Mouse (Mus musculus) hindbrain, postnatal 0 days (tissue): Measurements from ENCODE around the gene Ciao2b. TPM values are rescaled to one million over a fixed set of nuclear protein-coding genes. Genes with fewer than 3 reads are reported as not detected.

Experiments used
- ATAC-seq: fragments of 200-750 bp; cut with Nextera tagmentation; 2 replicates; pipeline ENCODE4 v1.8.0; 2017; ENCODE audit warnings: mild to moderate bottlenecking, moderate TSS enrichment, moderate library complexity
- DNase-seq: peaks from one replicate; pipeline ENCODE4 v3.0.0-alpha.2; 2015; ENCODE audit warnings: low spot score
- H3K27ac ChIP-seq: fragments of 300-500 bp; sonication (generic); 2 replicates; pipeline ENCODE4 v1.5.1; 2014; ENCODE audit warnings: mild to moderate bottlenecking
- H3K27me3 ChIP-seq: fragments of 300-500 bp; sonication (generic); 2 replicates; pipeline ENCODE4 v1.6.1; 2014; ENCODE audit warnings: low read length, mixed read lengths; ENCODE audit not compliant: insufficient read depth
- H3K36me3 ChIP-seq: fragments of 300-500 bp; sonication (generic); 2 replicates; pipeline ENCODE4 v1.6.1; 2014; ENCODE audit warnings: low read length, mixed read lengths; ENCODE audit not compliant: insufficient read depth
- H3K4me1 ChIP-seq: fragments of 300-500 bp; sonication (generic); 2 replicates; pipeline ENCODE4 v1.6.1; 2014; ENCODE audit warnings: antibody characterized with exemption, low read length, mixed read lengths; ENCODE audit not compliant: insufficient read depth
- H3K4me2 ChIP-seq: fragments of 300-500 bp; sonication (generic); 2 replicates; pipeline ENCODE4 v1.6.1; 2014; ENCODE audit warnings: low read depth, mild to moderate bottlenecking, low read length, moderate library complexity, mixed read lengths
- H3K4me3 ChIP-seq: fragments of 300-500 bp; sonication (generic); 2 replicates; pipeline ENCODE4 v1.5.1; 2014; ENCODE audit warnings: low read length
- H3K9ac ChIP-seq: fragments of 300-500 bp; sonication (generic); replicated peaks from 2 replicates; pipeline ENCODE4 v1.6.1; 2014; ENCODE audit warnings: mild to moderate bottlenecking, low read length, moderate library complexity, mixed read lengths
- H3K9me3 ChIP-seq: fragments of 300-500 bp; sonication (generic); 2 replicates; pipeline ENCODE4 v1.6.1; 2016; ENCODE audit warnings: low read length, mixed read lengths
- CTCF ChIP-seq: IDR thresholded peaks from 2 replicates; pipeline ENCODE4 v1.5.1; 2016; ENCODE audit warnings: antibody characterized with exemption, control low read depth, low read depth
- WGBS: fragments of 180-500 bp; shearing (Covaris S2); extraction: QIAGEN DNeasy Blood & Tissue Kit; methylation state at CpG from one replicate; pipeline ENCODE4 v1.1.7; 2014; 5-methylcytosine and 5-hydroxymethylcytosine counted together
- polyA plus RNA-seq: library from polyadenylated mRNA; unstranded; fragments of >200 nt; fragmentation: Nextera tagmentation; extraction: Ambion mirVana; gene quantifications from 2 replicates; pipeline ENCODE4 v1.2.1, GENCODE M21; 2015
- total RNA-seq: library from RNA; depleted of rRNA; stranded (reverse); fragments of >200 nt; gene quantifications from 2 replicates; pipeline ENCODE4 v1.2.3, GENCODE M21; 2014

Ciao2b gene
- total and polyA plus RNA-seq, 2 experiments from 2014 or later: 73.6 to 104 TPM

- ATAC-seq: no peak
- WGBS: 47% methylated on average over 6 of the region's 6 CpGs
- 0 out of 2 replicates have a peak, but pooled peaks cover 6% of the 10 kb centered on the region for H3K4me1 ChIP-seq
- no peak for DNase-seq
- no peaks in the 10 kb centered on the region for H3K36me3 ChIP-seq
- TF ChIP-seq CTCF: no peak
- H3K27me3 ChIP-seq: no peaks in the 10 kb centered on the region
- H3K9ac ChIP-seq: no peak overlapping the region
- H3K4me2 ChIP-seq: no peak overlapping the region
- no peak overlapping the region for H3K27ac ChIP-seq
- no peaks in the 10 kb centered on the region for H3K9me3 ChIP-seq
- H3K4me3 ChIP-seq: no peak overlapping the region
Observed at GRCm38 (mm10) chr8:104606329-104606728, 35.4 kb downstream of the Ciao2b start.

- TF ChIP-seq CTCF: no peak
- no peak overlapping the region for H3K27ac ChIP-seq
- no peak overlapping the region for H3K4me3 ChIP-seq
- no peaks in the 10 kb centered on the region for H3K27me3 ChIP-seq
- no peak overlapping the region for H3K9ac ChIP-seq
- no peaks in the 10 kb centered on the region for H3K9me3 ChIP-seq
- ATAC-seq (no peak), DNase-seq (no peak)
- H3K36me3 ChIP-seq: no peaks in the 10 kb centered on the region
- WGBS: 77% methylated on average over 4 of the region's 4 CpGs
- no peak overlapping the region for H3K4me2 ChIP-seq
- 0 out of 2 replicates have a peak, but pooled peaks cover 6% of the 10 kb centered on the region for H3K4me1 ChIP-seq
Observed at GRCm38 (mm10) chr8:104603245-104603593, 38.5 kb downstream of the Ciao2b start.

GRCm38 (mm10) chr8:104602468-104603244, 39.1 kb downstream of the Ciao2b start:
- H3K4me3 ChIP-seq: peak overlapping the region; percentile 11; the same call in 1 of the 2 replicates

GRCm38 (mm10) chr8:104601941-104602371, 39.8 kb downstream of the Ciao2b start:
- Histone ChIP-seq H3K9ac (no peak overlapping the region), H3K4me2 (peak overlapping the region; percentile 52), H3K4me3 (no peak overlapping the region), H3K4me1 (0 out of 2 replicates have a peak, but pooled peaks cover 6% of the 10 kb centered on the region), H3K27ac (no peak overlapping the region), H3K27me3 (no peaks in the 10 kb centered on the region), H3K36me3 (no peaks in the 10 kb centered on the region), H3K9me3 (no peaks in the 10 kb centered on the region)
- WGBS: 3% methylated on average over 12 of the region's 12 CpGs
- peak; percentile 19; the same call in 1 of the 2 replicates for ATAC-seq
- no peak for DNase-seq
- TF ChIP-seq CTCF: no peak

More at GRCm38 (mm10) chr8:104602468-104603244, 39.1 kb downstream of the Ciao2b start:
- Histone ChIP-seq H3K27ac (no peak overlapping the region), H3K4me1 (0 out of 2 replicates have a peak, but pooled peaks cover 6% of the 10 kb centered on the region), H3K4me2 (peak overlapping the region; percentile 52), H3K9ac (no peak overlapping the region), H3K36me3 (no peaks in the 10 kb centered on the region), H3K9me3 (no peaks in the 10 kb centered on the region), H3K27me3 (no peaks in the 10 kb centered on the region)
- TF ChIP-seq CTCF: peak; percentile 98
- DNase-seq: peak; percentile 94
- WGBS: 19% methylated on average over 21 of the region's 21 CpGs
- peak; percentile 92 for ATAC-seq

- 0 out of 2 replicates have a peak, but pooled peaks cover 6% of the 10 kb centered on the region for H3K4me1 ChIP-seq
- H3K9me3 ChIP-seq: no peaks in the 10 kb centered on the region
- ATAC-seq (no peak), DNase-seq (no peak)
- no peaks in the 10 kb centered on the region for H3K36me3 ChIP-seq
- H3K4me3 ChIP-seq: no peak overlapping the region
- H3K9ac ChIP-seq: no peak overlapping the region
- H3K4me2 ChIP-seq: peak overlapping the region; percentile 52; the same call in 1 of the 2 replicates
- no peak for TF ChIP-seq CTCF
- WGBS: 29% methylated on average over 7 of the region's 7 CpGs
- H3K27me3 ChIP-seq: no peaks in the 10 kb centered on the region
- H3K27ac ChIP-seq: no peak overlapping the region
Observed at GRCm38 (mm10) chr8:104601386-104601785, 40.4 kb downstream of the Ciao2b start.

GRCm38 (mm10) chr8:104598496-104598895, 43.3 kb downstream of the Ciao2b start:
- H3K27me3 ChIP-seq: no peaks in the 10 kb centered on the region
- TF ChIP-seq CTCF: no peak
- 0 out of 2 replicates have a peak, but pooled peaks cover 6% of the 10 kb centered on the region for H3K4me1 ChIP-seq
- WGBS: 67% methylated on average over 6 of the region's 6 CpGs
- H3K27ac ChIP-seq: no peak overlapping the region
- no peak overlapping the region for H3K4me2 ChIP-seq
- no peak overlapping the region for H3K4me3 ChIP-seq
- DNase-seq: no peak
- H3K9me3 ChIP-seq: no peaks in the 10 kb centered on the region
- peaks cover 18% of the 10 kb centered on the region for H3K36me3 ChIP-seq
- no peak for ATAC-seq
- H3K9ac ChIP-seq: no peak overlapping the region

- H3K27ac ChIP-seq: no peak overlapping the region
- ATAC-seq (no peak), DNase-seq (no peak)
- TF ChIP-seq CTCF: no peak
- 60% methylated on average over 6 of the region's 6 CpGs for WGBS
- peaks cover 18% of the 10 kb centered on the region for H3K36me3 ChIP-seq
- H3K4me3 ChIP-seq: no peak overlapping the region
- no peak overlapping the region for H3K4me2 ChIP-seq
- no peaks in the 10 kb centered on the region for H3K27me3 ChIP-seq
- no peaks in the 10 kb centered on the region for H3K9me3 ChIP-seq
- 0 out of 2 replicates have a peak, but pooled peaks cover 6% of the 10 kb centered on the region for H3K4me1 ChIP-seq
- H3K9ac ChIP-seq: no peak overlapping the region
Observed at GRCm38 (mm10) chr8:104597656-104598055, 44.1 kb downstream of the Ciao2b start.
